In genomic region chr15:77213829-77214228, GRCm38 (mm10) we compare ENCODE assay signal across 10 mouse cellular contexts.
DNase-seq lines count a peak whose midpoint lies in the region; ATAC-seq and TF ChIP-seq lines count a peak whose summit lies in the region.
"Had no signal": no experiment of that assay in that cellular context is flagged by ENCODE, and none has a peak within 500 bp of the region (broad histone marks: within the 10 kb centered on the region; RNA-seq: fewer than 3 reads in every experiment).

No protein-coding gene starts in this region.

- intact Hi-C loops in heart, postnatal 36 days (cut with DNase I) = loop anchor here (2.0 kb wide), 1 partner anchor 65 kb away; no protein-coding TSS in a partner anchor

- H3K4me2 ChIP-seq in embryonic facial prominence, embryonic 15.5 days (replicated peaks) = 0 out of 2 replicates have a peak overlapping the region, but pooled peaks have one; percentile 3

- H3K9me3 ChIP-seq in embryonic facial prominence, embryonic 15.5 days (replicated peaks) = no peaks in the 10 kb centered on the region

- H3K4me1 ChIP-seq in embryonic facial prominence, embryonic 15.5 days = peaks cover 60% of the 10 kb centered on the region

- no peak overlapping the region for H3K9ac ChIP-seq in embryonic facial prominence, embryonic 15.5 days

- peak; percentile 89 for DNase-seq in heart, adult 11 months
- no peak for DNase-seq in heart, postnatal 36 days
- peak; percentile 38 to 58 for DNase-seq in kidney, postnatal 36 days
- no peak for DNase-seq in cerebellum, postnatal 14 days
- DNase-seq in urinary bladder, adult 2 months (ENCODE audit: low spot score) = no peak
- DNase-seq in layer of hippocampus, adult 9-10 months (ENCODE audit: low spot score) = no peak
- DNase-seq: cerebellum, adult 18-20 months; lung, adult 2 months had no signal

- no peaks in the 10 kb centered on the region for H3K27me3 ChIP-seq in C2C12 (ENCODE audit: control insufficient read depth, insufficient read depth, insufficient read length)
- H3K27me3 ChIP-seq in embryonic facial prominence, embryonic 15.5 days = no peaks in the 10 kb centered on the region

- H3K36me3 ChIP-seq in C2C12 (ENCODE audit: control insufficient read depth, insufficient read depth) = no peaks in the 10 kb centered on the region
- H3K36me3 ChIP-seq in embryonic facial prominence, embryonic 15.5 days = no peaks in the 10 kb centered on the region

- H3K79me2 ChIP-seq in C2C12 (ENCODE audit: control insufficient read depth, insufficient read depth) = peaks cover 81% of the 10 kb centered on the region

- H3K27ac ChIP-seq in embryonic facial prominence, embryonic 15.5 days (replicated peaks) = peak overlapping the region; percentile 85

- H3K4me3 ChIP-seq in C2C12 (ENCODE audit: insufficient read depth, poor library complexity, severe bottlenecking) = peak overlapping the region; percentile 7
- H3K4me3 ChIP-seq in embryonic facial prominence, embryonic 15.5 days (replicated peaks) = no peak overlapping the region

- H3ac ChIP-seq in C2C12 (ENCODE audit: control insufficient read depth, insufficient read length, low read depth) = no peak overlapping the region

- 27% methylated on average over 5 of the region's 5 CpGs for WGBS in embryonic facial prominence, embryonic 15.5 days

- ATAC-seq in embryonic facial prominence, embryonic 15.5 days (ENCODE audit: insufficient number of reproducible peaks, low FRiP score, low TSS enrichment, low read depth) = no peak

- TF ChIP-seq CTCF in C2C12 (IDR thresholded peaks at IDR 0.05; ENCODE audit: control insufficient read depth, insufficient read depth, insufficient read length) = no peak

- H3K79me3 ChIP-seq in C2C12 (ENCODE audit: low read depth) = peaks cover 34% of the 10 kb centered on the region

TF ChIP-seq in C2C12, 6 proteins besides CTCF, POLR2A, EP300 and RAD21:
- TF ChIP-seq MYOD1 (IDR thresholded peaks at IDR 0.05; ENCODE audit: control insufficient read depth, insufficient read length, low read depth) = peak; percentile 25
- TF ChIP-seq FOSL1 (IDR thresholded peaks at IDR 0.05; ENCODE audit: insufficient read depth, low read length, poor library complexity, severe bottlenecking) = no peak
TF ChIP-seq in C2C12: peak in this region for 1.

Comparison
In these comparisons a context has a peak if more than half of its experiments do, and no peak if none do; other contexts are left out.
1. DNase-seq: peak in heart, adult 11 months (single experiment) and kidney, postnatal 36 days (2 of 2); none in heart, postnatal 36 days (0 of 2), cerebellum, postnatal 14 days (0 of 2), urinary bladder, adult 2 months (single experiment) and layer of hippocampus, adult 9-10 months (single experiment).